15 mouse cellular contexts compared by ENCODE assay signal in genomic region chr13:94154512-94155296, GRCm38 (mm10).
DNase-seq lines count a peak whose midpoint lies in the region; ATAC-seq and TF ChIP-seq lines count a peak whose summit lies in the region.
"Had no signal": no experiment of that assay in that cellular context is flagged by ENCODE, and none has a peak within 500 bp of the region (broad histone marks: within the 10 kb centered on the region; RNA-seq: fewer than 3 reads in every experiment).

No protein-coding gene starts in this region.

- TF ChIP-seq CTCF in kidney, adult 2 months (conservative IDR thresholded peaks at IDR 0.05; ENCODE audit: insufficient read depth, insufficient read length, low read depth, low read length): no peak
- no peak for TF ChIP-seq CTCF in C2C12 (IDR thresholded peaks at IDR 0.05; ENCODE audit: control insufficient read depth, insufficient read depth, insufficient read length)

- no peak overlapping the region for H3K4me3 ChIP-seq in kidney, adult 2 months (ENCODE audit: insufficient read depth, low read depth, low read length)
- no peak overlapping the region for H3K4me3 ChIP-seq in kidney, embryonic 14.5 days (ENCODE audit: low read length)
- H3K4me3 ChIP-seq in C2C12 (ENCODE audit: insufficient read depth, poor library complexity, severe bottlenecking): no peak overlapping the region
- H3K4me3 ChIP-seq: erythroblast, embryonic 14.5 days; heart, adult 2 months; lung, embryonic 15.5 days; midbrain, embryonic 15.5 days had no signal

- peaks cover 3% of the 10 kb centered on the region; the same call in 1 of the 2 replicates for H3K9me3 ChIP-seq in kidney, embryonic 14.5 days (ENCODE audit: control insufficient read depth, low read length)
- H3K9me3 ChIP-seq: lung, embryonic 15.5 days; midbrain, embryonic 15.5 days had no signal

- no peak overlapping the region for H3K4me2 ChIP-seq in kidney, embryonic 14.5 days (replicated peaks; ENCODE audit: low read depth, low read length)
- H3K4me2 ChIP-seq: lung, embryonic 15.5 days; midbrain, embryonic 15.5 days had no signal

- H3K27me3 ChIP-seq in kidney, adult 2 months (replicated peaks; ENCODE audit: control insufficient read depth, insufficient read depth, low read length): no peaks in the 10 kb centered on the region
- H3K27me3 ChIP-seq in kidney, embryonic 14.5 days (ENCODE audit: control insufficient read depth, insufficient read depth, low read length): no peaks in the 10 kb centered on the region
- no peaks in the 10 kb centered on the region for H3K27me3 ChIP-seq in C2C12 (ENCODE audit: control insufficient read depth, insufficient read depth, insufficient read length)
- H3K27me3 ChIP-seq: lung, embryonic 15.5 days; midbrain, embryonic 15.5 days had no signal

- no peaks in the 10 kb centered on the region for H3K36me3 ChIP-seq in kidney, adult 2 months (ENCODE audit: control insufficient read depth, insufficient read depth, low read length)
- peaks cover 16% of the 10 kb centered on the region for H3K36me3 ChIP-seq in kidney, embryonic 14.5 days (ENCODE audit: control insufficient read depth, insufficient read depth, low read length)
- no peaks in the 10 kb centered on the region for H3K36me3 ChIP-seq in C2C12 (ENCODE audit: control insufficient read depth, insufficient read depth)
- H3K36me3 ChIP-seq: lung, embryonic 15.5 days; midbrain, embryonic 15.5 days had no signal

- H3K27ac ChIP-seq in kidney, adult 2 months (ENCODE audit: insufficient read depth, low read depth, low read length): no peak overlapping the region
- no peak overlapping the region for H3K27ac ChIP-seq in kidney, embryonic 14.5 days (ENCODE audit: low read depth, low read length)
- H3K27ac ChIP-seq: heart, adult 2 months; lung, embryonic 15.5 days; midbrain, embryonic 15.5 days had no signal

- no peak overlapping the region for H3K9ac ChIP-seq in kidney, embryonic 14.5 days (ENCODE audit: low read depth, low read length)
- H3K9ac ChIP-seq: lung, embryonic 15.5 days; midbrain, embryonic 15.5 days had no signal

- WGBS in kidney, adult 2 months: 76% methylated on average over 15 of the region's 15 CpGs
- 77% methylated on average over 15 of the region's 15 CpGs for WGBS in kidney, embryonic 14.5 days

- no peak for TF ChIP-seq POLR2A in kidney, adult 2 months (IDR thresholded peaks at IDR 0.05; ENCODE audit: low read depth, low read length)

- peaks cover 4% of the 10 kb centered on the region; the same call in 1 of the 2 replicates for H3K4me1 ChIP-seq in kidney, adult 2 months (ENCODE audit: control insufficient read depth, insufficient read depth, low read length)
- 0 out of 2 replicates have a peak, but pooled peaks cover 10% of the 10 kb centered on the region for H3K4me1 ChIP-seq in kidney, embryonic 14.5 days (ENCODE audit: control insufficient read depth, insufficient read depth, low read length)

- peaks cover 30% of the 10 kb centered on the region for H3K79me3 ChIP-seq in C2C12 (ENCODE audit: low read depth)

- H3ac ChIP-seq in C2C12 (ENCODE audit: control insufficient read depth, insufficient read length, low read depth): no peak overlapping the region

- peak; percentile 41 for DNase-seq in kidney, adult 2 months
- peak; percentile 27 for DNase-seq in adrenal gland, postnatal 25 days
- peak; percentile 60 for DNase-seq in lung, postnatal 36 days
- DNase-seq in heart, adult 8-10 months (ENCODE audit: low spot score): no peak
- no peak for DNase-seq in urinary bladder, postnatal 25 days (ENCODE audit: low spot score)
- DNase-seq: heart, adult 2 months; heart, postnatal 36 days; kidney, postnatal 25 days had no signal

- no peak for ATAC-seq in kidney, embryonic 14.5 days (ENCODE audit: low FRiP score, low TSS enrichment)
- ATAC-seq in activated CD4-positive, CD25-positive, alpha-beta regulatory T cell, adult 4 months: no peak
- ATAC-seq: intestine, embryonic 16.5 days; midbrain, embryonic 15.5 days had no signal

- peaks cover 69% of the 10 kb centered on the region for H3K79me2 ChIP-seq in C2C12 (ENCODE audit: control insufficient read depth, insufficient read depth)

TF ChIP-seq in C2C12, 6 proteins besides CTCF, POLR2A, EP300 and RAD21:
- TF ChIP-seq FOSL1 (IDR thresholded peaks at IDR 0.05; ENCODE audit: insufficient read depth, low read length, poor library complexity, severe bottlenecking) (peak; percentile 81), CEBPB (IDR thresholded peaks at IDR 0.05; ENCODE audit: low read depth) (peak; percentile 83), MYOD1 (IDR thresholded peaks at IDR 0.05; ENCODE audit: control insufficient read depth, insufficient read length, low read depth) (peak; percentile 59), MYOG (IDR thresholded peaks at IDR 0.05; ENCODE audit: control insufficient read depth, extremely low read depth, insufficient read length) (no peak), MAX (IDR thresholded peaks at IDR 0.05) (peak; percentile 32), USF1 (IDR thresholded peaks at IDR 0.05; ENCODE audit: low read depth) (peak; percentile 77)

Comparison
In these comparisons a context has a peak if more than half of its experiments do, and no peak if none do; other contexts are left out.
1. DNase-seq: peak in kidney, adult 2 months (single experiment), adrenal gland, postnatal 25 days (single experiment) and lung, postnatal 36 days (single experiment); none in heart, adult 8-10 months (single experiment) and urinary bladder, postnatal 25 days (single experiment).